Mouse (Mus musculus) c-Kit-positive CD71-negative TER-119-negative erythroid progenitor cells, embryonic 14.5 days (primary cell): ENCODE data around the gene Pdlim3.

ENCODE experiments used
- DNase-seq: peaks from one replicate; pipeline ENCODE4 v3.0.0-alpha.2; 2013; ENCODE audit warnings: low read depth

The Pdlim3 gene

DNA sequence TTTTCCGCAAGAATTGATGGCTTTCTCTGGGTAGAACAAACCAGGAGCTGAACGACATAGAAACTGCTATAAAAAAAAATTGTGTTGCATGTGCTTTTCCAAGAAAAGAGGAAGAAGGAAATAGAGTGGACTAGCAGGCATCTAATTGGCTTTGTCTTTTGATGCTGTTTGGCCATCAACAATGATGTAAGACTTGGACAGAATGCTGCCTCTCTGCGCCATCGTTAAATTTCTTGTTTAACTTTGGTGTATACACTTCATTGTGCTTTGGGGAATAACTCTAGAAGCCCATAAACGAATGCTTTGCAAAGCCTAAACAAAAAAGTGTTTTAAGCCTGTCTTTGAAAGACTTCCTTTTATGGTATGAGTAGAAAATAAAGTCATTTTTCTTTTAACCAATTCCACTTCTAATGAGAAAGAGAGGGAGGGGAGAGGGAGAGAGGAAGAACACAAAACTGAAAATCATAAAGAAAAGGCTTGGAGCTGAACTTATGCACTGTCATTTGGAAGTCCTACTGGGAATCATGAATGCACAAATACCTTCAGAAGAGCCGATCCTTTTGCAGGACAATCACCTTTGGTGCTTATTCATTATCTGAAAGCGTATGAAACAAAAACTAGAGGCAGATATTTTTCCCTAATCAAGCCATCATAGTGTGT is 20.5 kb downstream of the Pdlim3 start:
- DNase-seq: no peak

DNA sequence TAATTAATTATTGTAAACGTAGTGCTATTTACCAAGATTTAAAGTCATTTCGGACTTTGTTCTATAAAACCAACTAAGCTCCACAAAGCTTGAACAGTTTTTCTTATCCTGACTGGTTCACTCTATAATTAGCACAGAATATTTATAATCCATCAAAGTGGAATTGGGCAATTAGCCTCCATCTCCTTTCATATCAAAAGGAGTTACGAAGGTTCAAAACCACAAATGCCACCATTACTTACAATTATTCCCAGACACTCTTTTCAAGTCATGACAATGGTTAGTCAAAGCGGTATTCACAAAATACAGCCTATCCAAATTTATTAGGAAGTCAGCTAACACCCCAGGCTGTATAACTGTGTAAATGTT is 21.0 kb downstream of the Pdlim3 start:
- no peak for DNase-seq

DNA sequence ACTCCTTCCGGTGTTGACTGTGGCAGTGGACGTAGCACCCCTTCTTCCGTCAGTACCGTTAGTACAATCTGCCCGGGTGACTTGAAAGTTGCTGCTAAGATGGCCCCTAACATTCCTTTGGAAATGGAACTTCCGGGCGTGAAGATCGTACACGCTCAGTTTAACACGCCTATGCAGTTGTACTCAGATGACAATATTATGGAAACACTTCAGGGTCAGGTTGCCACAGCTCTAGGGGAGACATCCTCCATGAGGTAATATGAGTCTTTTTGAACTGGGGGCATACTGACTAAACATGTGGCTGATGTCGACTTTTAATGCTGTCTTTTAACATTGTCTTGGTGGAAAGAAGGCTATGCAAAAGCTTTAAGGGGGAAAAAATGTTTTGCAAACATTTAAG is 28.4 kb downstream of the Pdlim3 start:
- no peak for DNase-seq

DNA sequence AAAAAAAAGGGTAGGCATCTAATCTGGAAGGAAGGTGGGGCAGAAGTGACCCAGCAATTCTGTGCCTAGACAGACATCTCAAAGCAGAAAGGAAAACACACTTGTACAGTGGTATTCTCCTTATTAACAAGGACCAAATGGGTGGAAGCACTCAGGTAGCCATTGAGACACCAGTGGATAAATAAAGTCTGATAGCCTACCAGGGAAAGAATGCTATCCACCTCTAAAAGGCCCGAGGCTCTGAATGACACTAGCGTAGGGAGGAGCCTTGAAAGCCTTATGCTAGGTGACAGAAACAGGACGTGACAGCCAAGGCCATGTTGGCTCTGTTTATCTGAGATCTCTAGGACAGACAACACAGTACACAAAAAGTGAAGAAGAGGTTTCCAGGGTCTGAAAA is 31.2 kb downstream of the Pdlim3 start:
- DNase-seq: no peak

DNA sequence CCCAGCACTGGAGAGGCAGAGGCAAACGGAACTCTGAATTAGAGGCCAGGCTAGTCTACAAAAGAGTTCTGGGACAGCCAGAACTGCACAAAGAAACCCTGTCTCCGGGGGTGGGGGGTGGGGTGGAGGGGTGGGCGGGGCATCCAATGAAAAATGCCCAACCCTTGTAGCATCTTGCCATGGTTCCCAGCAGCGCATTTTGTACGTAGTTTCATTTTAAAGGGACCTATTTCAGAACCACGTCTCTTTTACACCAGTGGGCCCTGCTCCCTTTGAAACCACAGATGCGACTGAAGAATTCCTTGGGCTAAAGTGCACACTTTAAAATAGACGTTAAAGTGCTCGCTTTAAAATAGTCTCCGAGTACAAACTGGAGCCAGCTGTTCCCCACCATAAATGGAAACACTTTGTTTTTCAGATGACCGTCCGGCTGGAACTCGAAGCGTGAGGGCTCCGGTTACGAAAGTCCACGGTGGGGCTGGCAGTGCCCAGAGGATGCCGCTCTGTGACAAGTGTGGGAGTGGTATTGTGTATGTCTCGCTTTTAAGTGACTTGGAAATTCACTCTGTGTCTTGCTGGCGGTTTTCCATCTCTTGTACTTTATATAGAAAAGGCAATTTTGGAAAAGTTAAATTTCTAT is 31.9 kb downstream of the Pdlim3 start:
- DNase-seq: no peak

DNA sequence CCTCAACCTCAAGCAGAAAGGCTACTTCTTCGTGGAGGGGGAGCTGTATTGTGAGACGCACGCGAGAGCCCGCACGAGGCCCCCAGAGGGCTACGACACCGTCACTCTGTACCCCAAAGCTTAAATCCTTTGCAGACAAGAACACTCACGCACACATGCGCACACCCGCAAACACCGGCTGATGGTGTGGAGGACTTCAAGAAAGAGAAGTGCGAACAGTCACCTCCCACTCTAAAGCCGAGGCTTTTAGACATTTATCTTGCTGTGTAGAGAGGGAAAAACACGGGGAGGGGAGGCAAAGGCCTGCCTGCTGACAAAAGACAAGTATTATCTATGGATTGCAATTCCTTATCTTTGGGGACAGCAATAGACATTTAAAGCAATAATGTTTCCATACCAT is 33.6 kb downstream of the Pdlim3 start:
- no peak for DNase-seq

DNA sequence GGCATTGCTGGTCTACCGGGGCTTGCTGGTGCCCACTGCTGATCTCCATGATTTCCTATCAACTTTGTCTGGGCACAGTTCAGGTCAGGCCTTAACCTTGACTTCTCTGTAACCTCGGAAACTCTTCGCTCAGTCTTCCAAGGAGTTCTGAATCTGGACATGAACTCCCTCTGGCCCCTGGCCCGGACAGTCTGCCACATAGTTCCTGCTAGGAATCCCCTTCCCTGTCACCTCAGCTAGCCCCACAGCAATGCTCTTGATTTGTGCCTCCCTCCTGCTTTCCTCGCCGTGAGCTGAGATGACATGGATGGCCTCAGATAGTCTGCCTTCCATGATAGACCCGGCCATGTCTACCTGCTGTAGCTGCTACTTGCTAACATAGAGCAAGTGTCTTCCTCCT is 35.1 kb downstream of the Pdlim3 start:
- no peak for DNase-seq

DNA sequence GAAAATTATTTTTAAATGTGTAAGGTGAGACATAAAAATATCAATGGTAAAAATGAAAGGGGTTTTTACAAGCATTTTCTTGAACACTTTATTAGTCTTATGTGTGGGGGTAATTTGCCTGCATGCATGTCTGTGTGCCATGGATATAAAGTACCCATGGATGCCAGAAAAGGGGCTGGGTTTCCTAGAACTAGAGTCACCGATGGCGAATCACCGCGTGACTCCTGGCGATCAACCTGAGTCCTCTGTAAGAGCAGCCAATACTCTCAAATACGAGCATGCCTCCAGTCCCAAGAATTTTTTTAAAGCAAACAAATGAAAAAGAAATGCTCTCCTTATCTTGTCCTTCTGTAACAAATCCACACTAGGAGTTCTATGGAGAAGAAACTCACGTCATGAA is 36.9 kb downstream of the Pdlim3 start:
- no peak for DNase-seq

DNA sequence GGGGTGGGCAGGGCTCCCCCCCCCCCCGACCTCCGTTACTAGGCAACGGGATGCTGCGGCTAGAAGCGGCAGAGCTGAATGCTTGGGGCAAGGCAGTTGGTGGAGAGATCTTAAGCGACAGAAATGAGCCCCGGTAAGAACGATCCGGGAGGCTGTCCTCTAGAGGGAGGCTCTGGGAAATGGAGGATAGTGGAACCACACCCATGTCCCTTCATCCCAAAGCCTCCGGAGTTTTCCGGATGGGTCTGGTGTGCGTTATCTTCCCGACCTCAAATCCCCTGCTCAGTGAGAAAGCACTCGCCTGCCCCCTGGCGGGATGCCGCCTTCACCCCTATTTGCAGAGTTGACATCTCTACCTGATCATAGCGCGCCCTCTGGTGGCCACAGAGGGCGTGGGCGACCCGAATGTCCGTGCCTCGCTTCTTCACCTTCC is 49.3 kb downstream of the Pdlim3 start, which contains the start of gene Ccdc110:
Gene Ccdc110, plus strand, starts transcription at position 38 of the 433 bp plus-strand sequence.
- peak; percentile 82 for DNase-seq

DNA sequence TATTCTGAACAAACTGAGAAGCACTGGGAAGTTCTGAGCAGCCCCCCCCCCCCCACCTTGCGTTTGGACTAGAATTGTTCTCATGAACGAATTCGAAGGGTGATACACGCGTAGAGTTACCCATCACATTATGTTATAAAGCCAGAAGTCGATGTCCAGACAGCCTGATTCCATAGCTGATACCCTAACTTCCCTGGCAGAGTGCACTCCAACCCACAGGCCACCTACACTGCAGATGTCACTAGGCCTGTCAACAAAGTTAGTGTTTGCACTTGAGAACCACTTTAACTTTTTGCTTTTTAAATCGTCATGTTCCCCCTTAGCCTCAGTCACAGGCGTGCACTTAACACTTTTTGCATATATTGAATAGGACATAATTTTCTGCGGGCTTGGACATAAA is 51.7 kb downstream of the Pdlim3 start:
- no peak for DNase-seq

DNA sequence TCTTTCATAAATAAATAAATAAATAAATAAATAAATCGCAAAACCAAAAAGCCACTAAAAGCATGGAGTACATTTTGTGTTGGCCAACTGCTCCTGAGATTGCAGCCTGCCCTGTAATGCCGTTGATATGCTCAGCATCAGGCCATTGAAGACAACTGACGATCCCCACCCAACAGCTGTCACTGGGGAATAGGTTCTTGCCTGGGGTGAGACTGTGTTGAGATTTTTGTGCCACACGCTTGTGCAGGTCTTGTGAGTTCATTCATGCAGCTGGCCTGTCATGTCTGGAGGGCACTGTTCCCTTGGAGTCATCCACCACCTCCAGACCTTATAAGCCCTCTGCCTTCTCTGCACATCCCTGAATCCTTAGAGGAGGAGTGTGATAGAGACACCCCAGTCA is 61.0 kb downstream of the Pdlim3 start:
- DNase-seq: no peak

DNA sequence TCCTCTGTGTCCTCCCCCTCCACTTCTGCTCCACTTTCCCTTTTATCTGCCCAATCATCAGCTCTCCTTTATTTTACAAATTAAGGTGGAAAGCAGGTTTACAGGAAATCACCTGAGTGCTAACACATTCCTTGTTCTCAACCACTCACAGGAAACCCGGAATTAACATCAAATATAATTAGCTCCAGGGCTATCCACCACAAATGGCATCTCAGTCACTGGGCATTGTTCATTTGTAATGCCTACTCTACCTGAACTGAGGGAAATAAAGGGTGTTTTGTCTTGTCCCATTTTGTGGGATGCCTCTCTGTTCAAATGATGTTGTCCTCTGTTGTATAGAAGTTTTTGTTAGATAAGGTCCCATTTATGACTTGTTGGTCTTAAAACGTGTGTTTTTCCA is 65.4 kb downstream of the Pdlim3 start:
- no peak for DNase-seq
